Mouse (Mus musculus) embryonic facial prominence, embryonic 11.5 days (tissue): ENCODE measurements around the gene Gsta4. TPM values are rescaled to one million over a fixed set of nuclear protein-coding genes. Genes with fewer than 3 reads are reported as not detected.
"Not testable (repeated sequence)": the region's sequence is repeated elsewhere in the genome, so short reads cannot be mapped to it uniquely, and the experiment has no call there.

Experiments
- ATAC-seq: fragments of 200-750 bp; cut with Nextera tagmentation; replicated peaks from 2 replicates; pipeline ENCODE4 v1.8.0; 2017; ENCODE audit warnings: low read depth; ENCODE audit not compliant: insufficient number of reproducible peaks, low FRiP score, low TSS enrichment
- DNase-seq: peaks from one replicate; pipeline ENCODE4 v3.0.0-alpha.2; 2015; ENCODE audit warnings: low spot score
- H3K27ac ChIP-seq: fragments of 300-500 bp; sonication (generic); replicated peaks from 2 replicates; pipeline ENCODE4 v1.5.1; 2014; ENCODE audit warnings: mild to moderate bottlenecking, low read depth, low read length, control low read depth
- H3K27me3 ChIP-seq: fragments of 300-500 bp; sonication (generic); 2 replicates; pipeline ENCODE4 v1.6.1; 2014; ENCODE audit warnings: mild to moderate bottlenecking, low read length, moderate library complexity, mixed read lengths; ENCODE audit not compliant: control insufficient read depth, insufficient read depth
- H3K36me3 ChIP-seq: fragments of 300-500 bp; sonication (generic); replicated peaks from 2 replicates; pipeline ENCODE4 v1.6.1; 2014; ENCODE audit warnings: low read depth, mild to moderate bottlenecking, low read length, moderate library complexity, mixed read lengths; ENCODE audit not compliant: control insufficient read depth, insufficient read depth
- H3K4me1 ChIP-seq: fragments of 300-500 bp; sonication (generic); 2 replicates; pipeline ENCODE4 v1.6.1; 2014; ENCODE audit warnings: low read length, mixed read lengths; ENCODE audit not compliant: control insufficient read depth, insufficient read depth
- H3K4me2 ChIP-seq: fragments of 300-500 bp; sonication (generic); 2 replicates; pipeline ENCODE4 v1.6.1; 2014; ENCODE audit warnings: low read depth, mild to moderate bottlenecking, control low read depth, low read length, moderate library complexity
- H3K4me3 ChIP-seq: fragments of 300-500 bp; sonication (generic); 2 replicates; pipeline ENCODE4 v1.5.1; 2014; ENCODE audit warnings: low read depth, low read length, control low read depth
- H3K9ac ChIP-seq: fragments of 300-500 bp; sonication (generic); replicated peaks from 2 replicates; pipeline ENCODE4 v1.6.1; 2014; ENCODE audit warnings: mild to moderate bottlenecking, control low read depth, low read length
- H3K9me3 ChIP-seq: fragments of 300-500 bp; sonication (generic); replicated peaks from 2 replicates; pipeline ENCODE4 v1.6.1; 2016; ENCODE audit warnings: mild to moderate bottlenecking, low read length, inconsistent platforms, mixed read lengths; ENCODE audit not compliant: control insufficient read depth
- WGBS: fragments of 180-500 bp; shearing (Covaris S2); extraction: QIAGEN DNeasy Blood & Tissue Kit; methylation state at CpG from one replicate; pipeline ENCODE4 v1.1.7; 2014; 5-methylcytosine and 5-hydroxymethylcytosine counted together
- polyA plus RNA-seq: library from polyadenylated mRNA; unstranded; fragments of >200 nt; fragmentation: Nextera tagmentation; extraction: Ambion mirVana; gene quantifications from 2 replicates; pipeline ENCODE4 v1.2.1, GENCODE M21; 2014

Gene Gsta4
- polyA plus RNA-seq, 1 experiment from 2014 or later: 120 TPM

- Histone ChIP-seq H3K4me2 (no peak overlapping the region), H3K27me3 (no peaks in the 10 kb centered on the region), H3K4me1 (no peaks in the 10 kb centered on the region), H3K27ac (no peak overlapping the region), H3K9me3 (no peaks in the 10 kb centered on the region), H3K9ac (no peak overlapping the region), H3K36me3 (no peaks in the 10 kb centered on the region; the same call in 1 of the 2 replicates), H3K4me3 (no peak overlapping the region)
- WGBS: 38% methylated on average over 1 of the region's 1 CpGs
- DNase-seq (no peak), ATAC-seq (no peak)
Measured at GRCm38 (mm10) chr9:78174016-78174415, 8.6 kb upstream of the Gsta4 start.

GRCm38 (mm10) chr9:78174925-78175276 is 7.7 kb upstream of the Gsta4 start:
- ATAC-seq, H3K27ac ChIP-seq, H3K9ac ChIP-seq, H3K4me1 ChIP-seq, H3K36me3 ChIP-seq, H3K27me3 ChIP-seq, H3K4me3 ChIP-seq, H3K9me3 ChIP-seq, H3K4me2 ChIP-seq, DNase-seq: not testable (repeated sequence)
- WGBS: 44% methylated on average over 3 of the region's 3 CpGs

- ATAC-seq (peak; percentile 98), DNase-seq (peak; percentile 98)
Measured at GRCm38 (mm10) chr9:78175277-78176200, 7.0 kb upstream of the Gsta4 start.

GRCm38 (mm10) chr9:78176201-78176727 is 6.3 kb upstream of the Gsta4 start:
- peak; percentile 62 for ATAC-seq

More at GRCm38 (mm10) chr9:78175277-78176200, 7.0 kb upstream of the Gsta4 start:
- Histone ChIP-seq H3K36me3 (no peaks in the 10 kb centered on the region), H3K27me3 (no peaks in the 10 kb centered on the region), H3K4me2 (peak overlapping the region; percentile 61), H3K9me3 (no peaks in the 10 kb centered on the region), H3K4me3 (peak overlapping the region; percentile 63), H3K9ac (peak overlapping the region; percentile 89), H3K27ac (peak overlapping the region; percentile 93), H3K4me1 (no peaks in the 10 kb centered on the region)
- under 1% methylated on average over 46 of the region's 58 CpGs for WGBS

GRCm38 (mm10) chr9:78176831-78177230 is 5.7 kb upstream of the Gsta4 start:
- ATAC-seq: no peak
- H3K36me3 ChIP-seq: no peaks in the 10 kb centered on the region
- peak overlapping the region; percentile 89 for H3K9ac ChIP-seq
- no peaks in the 10 kb centered on the region for H3K27me3 ChIP-seq
- H3K4me2 ChIP-seq: peak overlapping the region; percentile 61
- DNase-seq: peak; percentile 18
- 0 out of 2 replicates have a peak overlapping the region, but pooled peaks have one; percentile 93 for H3K27ac ChIP-seq
- peak overlapping the region; percentile 63 for H3K4me3 ChIP-seq
- 50% methylated on average over 7 of the region's 7 CpGs for WGBS
- no peaks in the 10 kb centered on the region for H3K4me1 ChIP-seq
- no peaks in the 10 kb centered on the region for H3K9me3 ChIP-seq

More at GRCm38 (mm10) chr9:78176201-78176727, 6.3 kb upstream of the Gsta4 start:
- Histone ChIP-seq H3K27me3 (no peaks in the 10 kb centered on the region), H3K4me3 (peak overlapping the region; percentile 63), H3K27ac (peak overlapping the region; percentile 93), H3K9ac (peak overlapping the region; percentile 89), H3K36me3 (no peaks in the 10 kb centered on the region), H3K4me2 (peak overlapping the region; percentile 61), H3K9me3 (no peaks in the 10 kb centered on the region), H3K4me1 (no peaks in the 10 kb centered on the region)
- peak; percentile 86 for DNase-seq
- WGBS: 1% methylated on average over 22 of the region's 22 CpGs

- Histone ChIP-seq H3K4me3 (no peak overlapping the region), H3K4me1 (no peaks in the 10 kb centered on the region), H3K9me3 (no peaks in the 10 kb centered on the region), H3K4me2 (no peak overlapping the region), H3K9ac (no peak overlapping the region), H3K27me3 (no peaks in the 10 kb centered on the region), H3K36me3 (no peaks in the 10 kb centered on the region), H3K27ac (no peak overlapping the region)
- 74% methylated on average over 5 of the region's 5 CpGs for WGBS
- DNase-seq (no peak), ATAC-seq (no peak)
Measured at GRCm38 (mm10) chr9:78178197-78178596, 4.4 kb upstream of the Gsta4 start.

GRCm38 (mm10) chr9:78179071-78179470 is 3.5 kb upstream of the Gsta4 start:
- ATAC-seq (no peak), DNase-seq (no peak)
- Histone ChIP-seq H3K27me3 (no peaks in the 10 kb centered on the region), H3K4me2 (no peak overlapping the region), H3K9ac (no peak overlapping the region), H3K27ac (no peak overlapping the region), H3K4me1 (no peaks in the 10 kb centered on the region), H3K4me3 (no peak overlapping the region), H3K9me3 (no peaks in the 10 kb centered on the region), H3K36me3 (no peaks in the 10 kb centered on the region)
- WGBS: 84% methylated on average over 2 of the region's 2 CpGs

GRCm38 (mm10) chr9:78185686-78186085 is 3.1 kb downstream of the Gsta4 start:
- no peaks in the 10 kb centered on the region for H3K36me3 ChIP-seq
- no peak overlapping the region for H3K27ac ChIP-seq
- no peak overlapping the region for H3K4me3 ChIP-seq
- no peak for DNase-seq
- no peak for ATAC-seq
- no peaks in the 10 kb centered on the region for H3K9me3 ChIP-seq
- 87% methylated on average over 9 of the region's 9 CpGs for WGBS
- no peak overlapping the region for H3K9ac ChIP-seq
- no peaks in the 10 kb centered on the region for H3K4me1 ChIP-seq
- H3K27me3 ChIP-seq: no peaks in the 10 kb centered on the region
- H3K4me2 ChIP-seq: no peak overlapping the region
